Mouse (Mus musculus) midbrain, embryonic 16.5 days (tissue): ENCODE data around the gene Eya4. TPM values are rescaled to one million over a fixed set of nuclear protein-coding genes. Genes with fewer than 3 reads are reported as not detected.

Experiments
- ATAC-seq: fragments of 200-750 bp; cut with Nextera tagmentation; 2 replicates; pipeline ENCODE4 v1.8.0; 2017; ENCODE audit warnings: moderate TSS enrichment
- H3K27ac ChIP-seq: fragments of 300-500 bp; sonication (generic); 2 replicates; pipeline ENCODE4 v1.5.1; 2014; ENCODE audit warnings: mild to moderate bottlenecking, low read length, mixed read lengths
- H3K27me3 ChIP-seq: fragments of 300-500 bp; sonication (generic); 2 replicates; pipeline ENCODE4 v1.6.1; 2014; ENCODE audit warnings: low read depth, low read length, mixed read lengths; ENCODE audit not compliant: control insufficient read depth, insufficient read depth
- H3K36me3 ChIP-seq: fragments of 300-500 bp; sonication (generic); 2 replicates; pipeline ENCODE4 v1.6.1; 2014; ENCODE audit warnings: mild to moderate bottlenecking, low read length, moderate library complexity, mixed read lengths; ENCODE audit not compliant: control insufficient read depth, insufficient read depth
- H3K4me1 ChIP-seq: fragments of 300-500 bp; sonication (generic); 2 replicates; pipeline ENCODE4 v1.6.1; 2014; ENCODE audit warnings: mild to moderate bottlenecking, low read length, mixed read lengths; ENCODE audit not compliant: control insufficient read depth, insufficient read depth
- H3K4me2 ChIP-seq: fragments of 300-500 bp; sonication (generic); 2 replicates; pipeline ENCODE4 v1.6.1; 2014; ENCODE audit warnings: mild to moderate bottlenecking, low read length, mixed read lengths
- H3K4me3 ChIP-seq: fragments of 300-500 bp; sonication (generic); 2 replicates; pipeline ENCODE4 v1.5.1; 2014; ENCODE audit warnings: low read depth, mild to moderate bottlenecking, low read length, moderate library complexity, mixed read lengths
- H3K9ac ChIP-seq: fragments of 300-500 bp; sonication (generic); 2 replicates; pipeline ENCODE4 v1.6.1; 2014; ENCODE audit warnings: low read depth, low read length, mixed read lengths
- H3K9me3 ChIP-seq: fragments of 300-500 bp; sonication (generic); replicated peaks from 2 replicates; pipeline ENCODE4 v1.6.1; 2014; ENCODE audit warnings: mild to moderate bottlenecking, low read length, mixed read lengths; ENCODE audit not compliant: control insufficient read depth, poor library complexity, severe bottlenecking
- WGBS: fragments of 180-500 bp; shearing (Covaris S2); extraction: QIAGEN DNeasy Blood & Tissue Kit; methylation state at CpG from one replicate; pipeline ENCODE4 v1.1.7; 2014; 5-methylcytosine and 5-hydroxymethylcytosine counted together
- polyA plus RNA-seq: library from polyadenylated mRNA; unstranded; fragments of >200 nt; fragmentation: Nextera tagmentation; extraction: Ambion mirVana; gene quantifications from 2 replicates; pipeline ENCODE4 v1.2.1, GENCODE M21; 2015

Gene Eya4
- polyA plus RNA-seq, 1 experiment from 2014 or later: 0.50 TPM

DNA sequence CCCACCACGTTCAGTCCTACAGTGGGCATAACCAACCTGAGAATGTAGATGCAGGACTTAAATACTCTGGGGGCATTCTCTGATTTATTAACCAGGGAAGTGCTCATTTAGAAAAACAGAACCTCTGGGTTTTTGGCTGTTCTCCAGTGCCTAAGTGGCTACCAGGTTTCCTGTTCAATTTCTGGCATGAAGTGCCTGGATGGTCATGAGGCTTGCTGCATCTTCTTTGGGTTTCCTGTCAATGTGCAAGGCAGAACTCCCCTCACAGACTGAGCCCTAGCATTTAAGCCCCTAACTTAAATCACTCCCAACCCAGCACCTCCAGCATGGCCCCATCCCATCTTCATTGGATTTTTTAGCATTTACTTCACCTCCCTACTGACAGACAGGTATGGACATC is 13.3 kb downstream of the Eya4 start:
- no peaks in the 10 kb centered on the region for H3K4me1 ChIP-seq
- no peaks in the 10 kb centered on the region for H3K36me3 ChIP-seq
- no peak overlapping the region for H3K9ac ChIP-seq
- no peak overlapping the region for H3K4me3 ChIP-seq
- no peaks in the 10 kb centered on the region for H3K9me3 ChIP-seq
- no peak for ATAC-seq
- 87% methylated on average over 1 of the region's 1 CpGs for WGBS
- H3K27ac ChIP-seq: no peak overlapping the region
- no peak overlapping the region for H3K4me2 ChIP-seq
- H3K27me3 ChIP-seq: no peaks in the 10 kb centered on the region

DNA sequence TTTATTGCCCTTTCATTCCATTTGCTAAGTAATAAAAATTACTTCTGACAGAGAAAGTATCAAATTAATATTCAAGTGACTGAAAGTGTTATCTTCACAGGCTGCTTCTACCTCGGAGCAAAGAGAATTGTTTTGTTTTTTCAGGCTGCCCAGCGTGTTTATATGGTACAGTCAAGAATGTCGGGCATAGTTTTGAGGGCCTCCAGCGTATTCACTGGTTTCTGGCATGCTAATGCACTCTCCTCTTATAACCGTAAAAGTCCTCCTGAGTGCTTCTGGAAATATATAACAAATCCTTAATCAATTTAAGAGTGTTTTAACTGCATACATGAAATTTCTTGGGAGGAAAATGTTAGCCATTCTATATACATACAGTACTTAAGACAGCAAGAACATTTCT is 17.8 kb downstream of the Eya4 start:
- no peaks in the 10 kb centered on the region for H3K36me3 ChIP-seq
- ATAC-seq: no peak
- no peaks in the 10 kb centered on the region for H3K4me1 ChIP-seq
- no peak overlapping the region for H3K4me2 ChIP-seq
- no peaks in the 10 kb centered on the region for H3K9me3 ChIP-seq
- H3K27me3 ChIP-seq: no peaks in the 10 kb centered on the region
- no peak overlapping the region for H3K4me3 ChIP-seq
- no peak overlapping the region for H3K9ac ChIP-seq
- no peak overlapping the region for H3K27ac ChIP-seq
- 76% methylated on average over 5 of the region's 5 CpGs for WGBS

DNA sequence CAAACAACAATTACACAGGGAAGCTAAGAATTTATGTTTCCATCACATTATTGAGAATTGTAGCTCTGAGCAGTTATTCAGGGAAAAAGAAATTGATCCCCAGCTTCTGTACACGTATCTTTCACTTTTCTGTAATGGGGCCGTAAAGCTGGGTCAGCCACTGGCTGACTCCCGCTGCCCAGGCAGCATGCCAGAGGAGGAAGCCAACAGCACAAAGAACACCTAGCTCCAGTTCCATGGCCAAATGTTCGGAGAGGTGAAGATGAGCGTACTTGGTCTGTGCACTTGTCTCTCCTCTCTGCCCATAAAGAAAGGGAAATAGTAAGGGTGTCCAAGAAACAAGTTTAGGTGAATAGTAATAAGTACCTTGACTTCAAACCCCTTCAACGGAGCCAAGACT is 22.9 kb downstream of the Eya4 start:
- 89% methylated on average over 6 of the region's 6 CpGs for WGBS
- Histone ChIP-seq H3K36me3 (no peaks in the 10 kb centered on the region), H3K9ac (no peak overlapping the region), H3K9me3 (no peaks in the 10 kb centered on the region), H3K27ac (no peak overlapping the region), H3K4me2 (no peak overlapping the region), H3K4me1 (no peaks in the 10 kb centered on the region), H3K27me3 (no peaks in the 10 kb centered on the region), H3K4me3 (no peak overlapping the region)
- ATAC-seq: no peak

- WGBS: 77% methylated on average over 4 of the region's 4 CpGs
These were observed 28.3 kb downstream of the Eya4 start for GRCm38 (mm10) chr10:23322275-23322674.

DNA sequence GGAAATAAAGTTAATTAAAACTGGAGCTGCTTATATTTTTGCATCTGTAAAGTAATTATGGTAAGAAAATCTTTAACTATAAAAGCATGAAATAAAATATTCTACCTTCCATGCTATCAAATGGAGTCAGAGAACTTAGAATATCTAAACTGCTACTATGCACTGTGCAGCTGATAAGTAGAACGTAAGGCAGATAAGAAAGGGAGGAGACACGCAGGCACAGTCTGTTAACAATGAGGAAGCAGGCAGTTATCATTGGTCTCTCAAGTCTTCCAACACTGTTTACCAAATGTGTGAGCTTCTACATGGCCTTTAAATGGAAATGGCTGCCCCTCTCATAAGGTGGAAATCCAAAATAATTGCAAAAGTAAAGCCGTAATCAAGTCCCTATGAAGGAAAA is 55.0 kb downstream of the Eya4 start:
- WGBS: 91% methylated on average over 3 of the region's 3 CpGs
- H3K4me3 ChIP-seq: no peak overlapping the region
- H3K4me1 ChIP-seq: no peaks in the 10 kb centered on the region
- H3K27ac ChIP-seq: no peak overlapping the region
- no peaks in the 10 kb centered on the region for H3K27me3 ChIP-seq
- no peaks in the 10 kb centered on the region for H3K9me3 ChIP-seq
- no peak for ATAC-seq
- H3K4me2 ChIP-seq: no peak overlapping the region
- no peak overlapping the region for H3K9ac ChIP-seq
- no peaks in the 10 kb centered on the region for H3K36me3 ChIP-seq

More at GRCm38 (mm10) chr10:23322275-23322674, 28.3 kb downstream of the Eya4 start:
- H3K4me2 ChIP-seq: no peak overlapping the region
- no peaks in the 10 kb centered on the region for H3K27me3 ChIP-seq
- H3K27ac ChIP-seq: no peak overlapping the region
- no peaks in the 10 kb centered on the region for H3K4me1 ChIP-seq
- H3K9ac ChIP-seq: no peak overlapping the region
- no peak overlapping the region for H3K4me3 ChIP-seq
- H3K36me3 ChIP-seq: no peaks in the 10 kb centered on the region
- no peaks in the 10 kb centered on the region for H3K9me3 ChIP-seq
- ATAC-seq: no peak

DNA sequence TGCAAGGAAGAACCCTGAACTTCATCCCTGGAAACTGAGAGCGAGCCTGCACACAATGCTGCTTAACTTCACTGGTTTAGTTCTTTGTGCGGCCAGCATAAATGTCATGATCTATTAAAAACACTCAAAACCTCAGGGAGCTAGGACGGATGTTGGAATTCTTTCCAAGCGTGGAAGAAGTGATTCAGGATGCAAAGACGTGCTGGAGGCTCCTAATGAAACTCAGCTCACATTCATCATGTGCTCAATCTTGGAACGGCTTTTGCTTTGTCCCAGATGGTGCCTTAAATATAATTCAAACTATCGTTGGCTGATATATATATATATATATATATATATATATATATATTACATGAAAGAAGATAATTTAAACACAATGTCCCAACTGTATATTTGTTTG is 58.1 kb downstream of the Eya4 start:
- WGBS: 88% methylated on average over 7 of the region's 7 CpGs

DNA sequence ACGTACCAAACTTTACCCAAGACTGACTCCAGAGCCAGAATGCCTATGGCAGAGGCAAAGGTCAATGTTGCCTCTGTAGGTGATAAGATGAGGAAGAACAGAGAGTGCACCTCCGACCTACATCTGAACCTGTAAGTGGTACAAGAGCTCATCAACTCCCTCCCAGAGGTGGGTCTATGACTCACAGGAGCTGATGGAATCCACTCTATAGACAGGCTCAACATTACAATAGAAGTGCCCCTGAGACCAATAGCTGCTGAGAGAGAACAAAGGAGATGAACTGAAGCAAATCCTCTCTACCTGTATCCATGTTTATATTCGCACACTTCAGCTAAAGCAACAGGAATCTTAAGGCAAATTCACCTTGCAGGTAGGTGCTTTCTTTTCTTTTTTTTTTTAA is 73.2 kb downstream of the Eya4 start:
- 96% methylated on average over 3 of the region's 3 CpGs for WGBS

More for the DNA sequence above, 58.1 kb downstream of the Eya4 start:
- Histone ChIP-seq H3K9ac (no peak overlapping the region), H3K27ac (no peak overlapping the region), H3K4me1 (no peaks in the 10 kb centered on the region), H3K9me3 (no peaks in the 10 kb centered on the region), H3K4me3 (no peak overlapping the region), H3K27me3 (no peaks in the 10 kb centered on the region), H3K36me3 (no peaks in the 10 kb centered on the region), H3K4me2 (no peak overlapping the region)
- no peak for ATAC-seq

DNA sequence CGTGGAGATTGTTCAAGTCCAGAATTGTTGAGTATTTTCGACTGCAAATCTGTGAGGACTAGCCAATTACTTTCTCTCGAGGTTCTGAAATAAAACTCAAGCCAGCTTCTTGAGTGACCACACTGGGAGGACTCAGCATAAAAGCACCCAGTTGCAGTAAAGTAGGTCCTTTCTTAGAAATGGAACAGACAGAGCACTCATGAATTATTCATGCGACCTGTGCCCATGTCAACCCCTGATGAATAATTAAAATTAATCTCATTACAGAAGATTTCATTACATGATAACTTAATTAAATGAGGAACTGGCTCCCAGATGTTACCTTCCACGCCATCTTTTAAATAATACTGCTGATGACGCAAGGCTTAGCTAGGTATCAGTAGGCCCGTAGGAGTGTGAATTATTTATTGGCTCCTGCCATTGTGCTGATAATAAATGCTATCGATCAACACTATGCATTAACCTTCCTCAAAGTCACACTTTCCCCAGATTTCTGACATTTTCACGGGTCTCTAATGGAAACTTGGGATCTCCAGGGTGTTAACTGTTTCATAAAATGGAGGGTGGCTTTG is 79.5 kb downstream of the Eya4 start:
- no peak for ATAC-seq
- no peak overlapping the region for H3K27ac ChIP-seq

More for the DNA sequence above, 73.2 kb downstream of the Eya4 start:
- Histone ChIP-seq H3K27ac (no peak overlapping the region), H3K9ac (no peak overlapping the region), H3K9me3 (no peaks in the 10 kb centered on the region), H3K27me3 (no peaks in the 10 kb centered on the region), H3K4me1 (no peaks in the 10 kb centered on the region), H3K4me2 (no peak overlapping the region), H3K36me3 (no peaks in the 10 kb centered on the region), H3K4me3 (no peak overlapping the region)
- ATAC-seq: no peak

GRCm38 (mm10) chr10:23270502-23270901 is 80.1 kb downstream of the Eya4 start:
- H3K9ac ChIP-seq: no peak overlapping the region
- no peak overlapping the region for H3K27ac ChIP-seq
- H3K4me3 ChIP-seq: no peak overlapping the region
- H3K27me3 ChIP-seq: no peaks in the 10 kb centered on the region
- ATAC-seq: no peak
- H3K36me3 ChIP-seq: no peaks in the 10 kb centered on the region
- 67% methylated on average over 2 of the region's 2 CpGs for WGBS
- H3K4me2 ChIP-seq: no peak overlapping the region
- H3K9me3 ChIP-seq: no peaks in the 10 kb centered on the region
- no peaks in the 10 kb centered on the region for H3K4me1 ChIP-seq

More for the DNA sequence above, 79.5 kb downstream of the Eya4 start:
- Histone ChIP-seq H3K27me3 (no peaks in the 10 kb centered on the region), H3K9me3 (no peaks in the 10 kb centered on the region), H3K36me3 (no peaks in the 10 kb centered on the region), H3K9ac (no peak overlapping the region), H3K4me1 (no peaks in the 10 kb centered on the region), H3K4me2 (no peak overlapping the region), H3K4me3 (no peak overlapping the region)
- WGBS: 41% methylated on average over 9 of the region's 9 CpGs
